Comparison of ENCODE assay signal across 12 mouse cellular contexts in genomic region chr2:165136049-165136448, GRCm38 (mm10). TPM values are rescaled to one million over a fixed set of nuclear protein-coding genes. Genes with fewer than 3 reads are reported as not detected.
DNase-seq lines count a peak whose midpoint lies in the region; ATAC-seq lines count a peak whose summit lies in the region.
"Had no signal": no experiment of that assay in that cellular context is flagged by ENCODE, and none has a peak within 500 bp of the region (broad histone marks: within the 10 kb centered on the region; RNA-seq: fewer than 3 reads in every experiment).

No protein-coding gene starts in this region.

- DNase-seq in right cerebral cortex, postnatal 4 days: peak; percentile 25
- DNase-seq in right cerebral cortex, postnatal 36 days (ENCODE audit: low spot score in 2 of 2): no peak
- peak; percentile 48 for DNase-seq in limb, embryonic 10.5 days (ENCODE audit: low spot score)
- no peak for DNase-seq in adrenal gland, adult 18-20 months (ENCODE audit: low spot score in 2 of 2)
- DNase-seq in kidney, adult 9 months: no peak
- DNase-seq in adrenal gland, postnatal 4 days (ENCODE audit: low spot score in 2 of 2): no peak

- 13% methylated on average over 16 of the region's 16 CpGs for WGBS in embryonic facial prominence, embryonic 12.5 days
- 22% methylated on average over 16 of the region's 16 CpGs for WGBS in limb, embryonic 10.5 days
- WGBS in stomach, embryonic 15.5 days: 18% methylated on average over 16 of the region's 16 CpGs

- no peaks in the 10 kb centered on the region for H3K9me3 ChIP-seq in embryonic facial prominence, embryonic 12.5 days
- H3K9me3 ChIP-seq in limb, embryonic 10.5 days (replicated peaks): no peaks in the 10 kb centered on the region
- no peaks in the 10 kb centered on the region for H3K9me3 ChIP-seq in stomach, embryonic 15.5 days

- H3K36me3 ChIP-seq in embryonic facial prominence, embryonic 12.5 days: no peaks in the 10 kb centered on the region
- no peaks in the 10 kb centered on the region for H3K36me3 ChIP-seq in limb, embryonic 10.5 days
- no peaks in the 10 kb centered on the region for H3K36me3 ChIP-seq in stomach, embryonic 15.5 days

- no peak overlapping the region for H3K4me3 ChIP-seq in embryonic facial prominence, embryonic 12.5 days
- 0 out of 2 replicates have a peak overlapping the region, but pooled peaks have one; percentile 13 for H3K4me3 ChIP-seq in limb, embryonic 10.5 days
- no peak overlapping the region for H3K4me3 ChIP-seq in stomach, embryonic 15.5 days (replicated peaks)

- no peak for ATAC-seq in embryonic facial prominence, embryonic 12.5 days (ENCODE audit: insufficient number of reproducible peaks, insufficient read depth, low FRiP score, low TSS enrichment)
- peak; percentile 57; the same call in 1 of the 2 replicates for ATAC-seq in stomach, embryonic 15.5 days (ENCODE audit: insufficient read depth, low FRiP score, low read depth)
- ATAC-seq: Patski had no signal

- H3K9ac ChIP-seq in embryonic facial prominence, embryonic 12.5 days: no peak overlapping the region
- no peak overlapping the region for H3K9ac ChIP-seq in stomach, embryonic 15.5 days

- peaks cover 27% of the 10 kb centered on the region for H3K27me3 ChIP-seq in embryonic facial prominence, embryonic 12.5 days
- H3K27me3 ChIP-seq in limb, embryonic 10.5 days (ENCODE audit: low read depth, poor library complexity, severe bottlenecking): peaks cover 78% of the 10 kb centered on the region
- no peaks in the 10 kb centered on the region for H3K27me3 ChIP-seq in stomach, embryonic 15.5 days (replicated peaks)

- H3K4me2 ChIP-seq in embryonic facial prominence, embryonic 12.5 days (replicated peaks): no peak overlapping the region
- H3K4me2 ChIP-seq in stomach, embryonic 15.5 days: 0 out of 2 replicates have a peak overlapping the region, but pooled peaks have one; percentile 6

- H3K27ac ChIP-seq in embryonic facial prominence, embryonic 12.5 days: peak overlapping the region; percentile 30; the same call in 1 of the 2 replicates
- H3K27ac ChIP-seq in limb, embryonic 10.5 days: peak overlapping the region; percentile 81
- H3K27ac ChIP-seq in stomach, embryonic 15.5 days: peak overlapping the region; percentile 71

- peaks cover 38% of the 10 kb centered on the region for H3K4me1 ChIP-seq in embryonic facial prominence, embryonic 12.5 days
- H3K4me1 ChIP-seq in limb, embryonic 10.5 days: peaks cover 65% of the 10 kb centered on the region
- peaks cover 17% of the 10 kb centered on the region for H3K4me1 ChIP-seq in stomach, embryonic 15.5 days

RNA-seq across cellular contexts. Expression of gene 1700025C18Rik, which starts 45.5 kb away (rescaled TPM):
- not detected in 2 replicates for polyA plus RNA-seq in embryonic facial prominence, embryonic 12.5 days (2016; fragmentation: Nextera tagmentation; extraction: Ambion mirVana)
- polyA plus RNA-seq in limb, embryonic 10.5 days (2016; fragmentation: Nextera tagmentation; extraction: Ambion mirVana): not detected in 2 replicates
- polyA plus RNA-seq in stomach, embryonic 15.5 days (2015; fragmentation: Nextera tagmentation; extraction: Ambion mirVana): not detected in 2 replicates
- not detected for total RNA-seq in adrenal gland, adult 18-20 months (2021)
- total RNA-seq in adrenal gland, postnatal 4 days (2021): not detected
- total RNA-seq: heart, postnatal 25 days had no signal
- polyA plus RNA-seq: cortical plate, adult 2 months; limb, embryonic 14.5 days; Patski had no signal

Comparison
In these comparisons a context has a peak if more than half of its experiments do, and no peak if none do; other contexts are left out.
1. DNase-seq: peak in right cerebral cortex, postnatal 4 days (single experiment) and limb, embryonic 10.5 days (single experiment); none in right cerebral cortex, postnatal 36 days (0 of 2), adrenal gland, adult 18-20 months (0 of 2), kidney, adult 9 months (single experiment) and adrenal gland, postnatal 4 days (0 of 2).
2. H3K27ac ChIP-seq: peak in every context shown above with its lines; median percentile 81 in limb, embryonic 10.5 days; 71 in stomach, embryonic 15.5 days; 30 in embryonic facial prominence, embryonic 12.5 days.